In genomic region chr16:18083231-18083951, GRCm38 (mm10) we compare ENCODE assay signal across 8 mouse cellular contexts. TPM values are rescaled to one million over a fixed set of nuclear protein-coding genes. Genes with fewer than 3 reads are reported as not detected.
DNase-seq lines count a peak whose midpoint lies in the region; ATAC-seq and TF ChIP-seq lines count a peak whose summit lies in the region.

No protein-coding gene starts in this region.

- no peak overlapping the region for H3K4me3 ChIP-seq in forebrain, embryonic 16.5 days (replicated peaks; ENCODE audit: low read length)
- no peak overlapping the region for H3K4me3 ChIP-seq in forebrain, embryonic 10.5 days
- H3K4me3 ChIP-seq in E14TG2a.4 (replicated peaks; ENCODE audit: low read length), result peak overlapping the region; percentile 14; the same call in 1 of the 2 replicates
- H3K4me3 ChIP-seq in stomach, postnatal 0 days (ENCODE audit: low read depth, low read length), result no peak overlapping the region

- no peak for TF ChIP-seq EP300 in stomach, postnatal 0 days (optimal IDR thresholded peaks at IDR 0.05)

- WGBS in forebrain, embryonic 16.5 days, result 72% methylated on average over 18 of the region's 18 CpGs
- 88% methylated on average over 18 of the region's 18 CpGs for WGBS in forebrain, embryonic 10.5 days
- WGBS in stomach, postnatal 0 days, result 76% methylated on average over 18 of the region's 18 CpGs

- 0 out of 2 replicates have a peak, but pooled peaks cover 2% of the 10 kb centered on the region for H3K27me3 ChIP-seq in forebrain, embryonic 16.5 days (replicated peaks; ENCODE audit: control insufficient read depth, insufficient read depth, low read length)
- H3K27me3 ChIP-seq in forebrain, embryonic 10.5 days (ENCODE audit: poor library complexity, severe bottlenecking), result peaks cover 15% of the 10 kb centered on the region
- peaks cover 12% of the 10 kb centered on the region; the same call in 1 of the 2 replicates for H3K27me3 ChIP-seq in E14TG2a.4 (ENCODE audit: insufficient read depth, low read length)
- H3K27me3 ChIP-seq in stomach, postnatal 0 days (ENCODE audit: control insufficient read depth, insufficient read depth, low read length), result no peaks in the 10 kb centered on the region

- H3K4me2 ChIP-seq in forebrain, embryonic 16.5 days (ENCODE audit: low read length), result no peak overlapping the region
- H3K4me2 ChIP-seq in stomach, postnatal 0 days (replicated peaks; ENCODE audit: low read depth), result no peak overlapping the region

- H3K36me3 ChIP-seq in forebrain, embryonic 16.5 days (ENCODE audit: control insufficient read depth, insufficient read depth), result no peaks in the 10 kb centered on the region
- peaks cover 15% of the 10 kb centered on the region for H3K36me3 ChIP-seq in forebrain, embryonic 10.5 days (replicated peaks)
- H3K36me3 ChIP-seq in E14TG2a.4 (ENCODE audit: insufficient read depth, low read length), result peaks cover 90% of the 10 kb centered on the region
- no peaks in the 10 kb centered on the region for H3K36me3 ChIP-seq in stomach, postnatal 0 days (ENCODE audit: control insufficient read depth, insufficient read depth, low read length)

- peak; percentile 26; the same call in 1 of the 2 replicates for ATAC-seq in forebrain, embryonic 16.5 days
- peak; percentile 45; the same call in 1 of the 2 replicates for ATAC-seq in stomach, postnatal 0 days (ENCODE audit: low FRiP score, low TSS enrichment)
- no peak for ATAC-seq in inflammation-experienced regulatory T-cells, adult 6 months

- intact Hi-C loops in heart, postnatal 36 days (cut with DNase I), result no loop called here

- no peak for TF ChIP-seq CTCF in E14TG2a.4 (conservative IDR thresholded peaks at IDR 0.05; ENCODE audit: low read length)
- no peak for TF ChIP-seq CTCF in stomach, postnatal 0 days (IDR thresholded peaks at IDR 0.05; ENCODE audit: low read depth)

- peaks cover 4% of the 10 kb centered on the region for H3K4me1 ChIP-seq in forebrain, embryonic 16.5 days (replicated peaks; ENCODE audit: control insufficient read depth, insufficient read depth, low read length)
- H3K4me1 ChIP-seq in forebrain, embryonic 10.5 days, result peaks cover 26% of the 10 kb centered on the region
- H3K4me1 ChIP-seq in E14TG2a.4 (replicated peaks; ENCODE audit: low read depth, low read length), result peaks cover 68% of the 10 kb centered on the region
- no peaks in the 10 kb centered on the region; the same call in 1 of the 2 replicates for H3K4me1 ChIP-seq in stomach, postnatal 0 days (replicated peaks; ENCODE audit: control insufficient read depth, insufficient read depth)

- no peak overlapping the region for H3K27ac ChIP-seq in forebrain, embryonic 16.5 days (ENCODE audit: low read length)
- no peak overlapping the region for H3K27ac ChIP-seq in forebrain, embryonic 10.5 days
- H3K27ac ChIP-seq in stomach, postnatal 0 days (replicated peaks), result 0 out of 2 replicates have a peak overlapping the region, but pooled peaks have one; percentile 30

- no peak for DNase-seq in forebrain, embryonic 10.5 days (ENCODE audit: extremely low spot score, low spot score)
- DNase-seq in cerebellum, postnatal 25 days, result peak; percentile 62 to 73
- DNase-seq in heart, postnatal 36 days, result peak; percentile 61 to 70
- DNase-seq in layer of hippocampus, postnatal 36 days, result peak; percentile 56 to 72
- DNase-seq in stomach, postnatal 0 days (ENCODE audit: low spot score), result no peak

- no peaks in the 10 kb centered on the region for H3K9me3 ChIP-seq in forebrain, embryonic 16.5 days (ENCODE audit: control insufficient read depth, low read length)
- H3K9me3 ChIP-seq in forebrain, embryonic 10.5 days, result no peaks in the 10 kb centered on the region
- no peaks in the 10 kb centered on the region for H3K9me3 ChIP-seq in E14TG2a.4 (ENCODE audit: low read length)
- no peaks in the 10 kb centered on the region for H3K9me3 ChIP-seq in stomach, postnatal 0 days (ENCODE audit: control insufficient read depth, low read length)

- H3K9ac ChIP-seq in forebrain, embryonic 16.5 days (replicated peaks; ENCODE audit: low read depth, low read length), result no peak overlapping the region
- H3K9ac ChIP-seq in stomach, postnatal 0 days (ENCODE audit: low read length), result no peak overlapping the region

RNA-seq across cellular contexts. Expression of gene Prodh, which starts 6.6 kb away (rescaled TPM):
- polyA plus RNA-seq in forebrain, embryonic 16.5 days (2015; fragmentation: Nextera tagmentation; extraction: Ambion mirVana), result 4.1 and 4.2 TPM in 2 replicates
- polyA plus RNA-seq in forebrain, embryonic 10.5 days (2016; fragmentation: Nextera tagmentation; extraction: Ambion mirVana), result 17.0 and 19.6 TPM in 2 replicates
- total RNA-seq in heart, postnatal 36 days (2021), result 10 to 100 TPM; 23.6 to 28.4 TPM
- total RNA-seq in layer of hippocampus, postnatal 36 days (2021), result 10 to 100 TPM; 32.7 to 42.6 TPM
- polyA plus RNA-seq in stomach, postnatal 0 days (2015; fragmentation: Nextera tagmentation; extraction: Ambion mirVana), result 9.3 and 10.7 TPM in 2 replicates
- 1 to 10 TPM; 1.1 to 5.3 (median 4.2) TPM for polyA plus RNA-seq in inflammation-experienced regulatory T-cells, adult 6 months (2017; shearing (Covaris generic))

RNA-seq across cellular contexts. Expression of gene Dgcr6, which starts 30.7 kb away (rescaled TPM):
- 145 and 156 TPM in 2 replicates for polyA plus RNA-seq in forebrain, embryonic 16.5 days (2015; fragmentation: Nextera tagmentation; extraction: Ambion mirVana)
- 159 and 175 TPM in 2 replicates for polyA plus RNA-seq in forebrain, embryonic 10.5 days (2016; fragmentation: Nextera tagmentation; extraction: Ambion mirVana)
- 10 to 100 TPM; 43.2 to 44.0 TPM for total RNA-seq in heart, postnatal 36 days (2021)
- total RNA-seq in layer of hippocampus, postnatal 36 days (2021), result 10 to 100 TPM; 66.1 to 70.8 TPM
- 82.8 and 85.8 TPM in 2 replicates for polyA plus RNA-seq in stomach, postnatal 0 days (2015; fragmentation: Nextera tagmentation; extraction: Ambion mirVana)
- 10 to 100 TPM; 11.5 to 19.1 (median 15.0) TPM for polyA plus RNA-seq in inflammation-experienced regulatory T-cells, adult 6 months (2017; shearing (Covaris generic))

RNA-seq across cellular contexts. Expression of gene Rtn4r, which starts 44.1 kb away (rescaled TPM):
- polyA plus RNA-seq in forebrain, embryonic 16.5 days (2015; fragmentation: Nextera tagmentation; extraction: Ambion mirVana), result 21.7 and 24.4 TPM in 2 replicates
- polyA plus RNA-seq in forebrain, embryonic 10.5 days (2016; fragmentation: Nextera tagmentation; extraction: Ambion mirVana), result 0.87 and 1.2 TPM in 2 replicates
- total RNA-seq in heart, postnatal 36 days (2021), result 1 to 10 TPM; 2.1 to 6.0 TPM
- total RNA-seq in layer of hippocampus, postnatal 36 days (2021), result 100 to 1,000 TPM in 1 of 2 experiments, 10 to 100 TPM in 1; 96.1 to 105 TPM
- polyA plus RNA-seq in stomach, postnatal 0 days (2015; fragmentation: Nextera tagmentation; extraction: Ambion mirVana), result 1.1 TPM in 2 replicates
- not detected for polyA plus RNA-seq in inflammation-experienced regulatory T-cells, adult 6 months (2017; shearing (Covaris generic))

Comparison
In these comparisons a context has a peak if more than half of its experiments do, and no peak if none do; other contexts are left out.
1. RNA of gene Rtn4r, which starts 44.1 kb away (polyA plus RNA-seq): 21.7 to 24.4 TPM in forebrain, embryonic 16.5 days; 0.87 to 1.2 TPM in forebrain, embryonic 10.5 days, 1.1 TPM in stomach, postnatal 0 days and not detected in inflammation-experienced regulatory T-cells, adult 6 months; every median in the first group is over 10 times any median in the second.
2. DNase-seq: peak in cerebellum, postnatal 25 days (2 of 2), heart, postnatal 36 days (2 of 2) and layer of hippocampus, postnatal 36 days (2 of 2); none in forebrain, embryonic 10.5 days (single experiment) and stomach, postnatal 0 days (single experiment).